Mouse (Mus musculus) subcutaneous adipose tissue, adult 2 months (tissue): ENCODE results near the gene Wif1. TPM values are rescaled to one million over a fixed set of nuclear protein-coding genes. Genes with fewer than 3 reads are reported as not detected.

Experiments used
- polyA plus RNA-seq: library from polyadenylated mRNA; depleted of rRNA; stranded (reverse); fragments of >200 nt; gene quantifications from 2 replicates; pipeline ENCODE4 v1.2.3, GENCODE M21; 2012; ENCODE audit warnings: low replicate concordance; rRNA removed

The Wif1 gene
- 0.56 and 3.0 TPM in 2 replicates for polyA plus RNA-seq

DNA sequence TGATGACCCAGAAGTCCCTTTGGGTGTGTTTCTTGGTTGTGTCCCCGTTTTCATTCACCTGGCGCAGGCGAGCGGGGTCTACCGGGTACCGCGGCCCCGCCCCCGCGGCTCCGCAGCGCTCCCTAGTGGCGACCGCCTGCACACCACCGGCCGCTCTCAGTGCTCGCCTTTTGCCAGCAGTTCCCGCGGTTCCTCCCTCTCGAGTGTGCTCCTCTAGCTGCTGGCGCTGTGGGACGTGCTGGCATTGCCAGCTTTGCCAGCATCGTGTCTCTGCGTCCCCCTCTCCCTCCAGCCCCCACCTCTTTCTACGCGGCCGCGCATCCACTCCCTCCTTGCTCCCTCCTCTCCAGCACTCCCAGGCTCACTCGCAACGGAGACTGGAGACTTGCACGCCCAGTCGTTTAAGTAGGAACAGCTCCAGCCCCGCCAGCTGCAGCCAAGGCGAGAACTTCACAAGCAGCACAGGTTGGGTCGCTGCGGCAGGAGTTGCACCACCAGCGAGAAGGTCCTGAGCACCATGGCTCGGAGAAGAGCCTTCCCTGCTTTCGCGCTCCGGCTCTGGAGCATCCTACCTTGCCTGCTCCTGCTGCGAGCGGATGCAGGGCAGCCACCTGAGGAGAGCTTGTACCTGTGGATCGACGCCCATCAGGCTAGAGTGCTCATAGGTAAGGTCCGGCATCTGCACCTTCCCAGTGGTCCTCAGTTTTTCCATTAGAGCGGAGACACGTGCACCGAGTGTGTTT, at the start of gene Wif1:
TSS of gene Wif1 (plus strand) at position 135 of the 743 bp plus-strand sequence.

Other genes starting within 250 kb of the Wif1 start
- 42.9 and 56.0 TPM in 2 replicates for gene Msrb3, start 134.9 kb upstream of the Wif1 start, polyA plus RNA-seq
- 3.0 and 6.3 TPM in 2 replicates for gene Lemd3, start 54.6 kb upstream of the Wif1 start, polyA plus RNA-seq